Mouse (Mus musculus) intestine, embryonic 15.5 days (tissue): ENCODE measurements at regions not wholly inside any gene's neighbourhood (a gene's known extent, or its start where the extent isn't known, plus 50 kb on each side); places are given as distances from the start of the nearest gene placed in this dataset.
A peak's percentile ranks its signal among the peaks of the same experiment; 100 is the strongest.

Source experiments
- ATAC-seq: fragments of 200-750 bp; cut with Nextera tagmentation; 2 replicates; pipeline ENCODE4 v1.8.0; 2017; ENCODE audit warnings: moderate TSS enrichment, moderate library complexity
- H3K27ac ChIP-seq: fragments of 300-500 bp; sonication (generic); 2 replicates; pipeline ENCODE4 v1.5.1; 2015; ENCODE audit warnings: mild to moderate bottlenecking, inconsistent platforms
- H3K27me3 ChIP-seq: fragments of 300-500 bp; sonication (generic); replicated peaks from 2 replicates; pipeline ENCODE4 v1.6.1; 2015; ENCODE audit warnings: inconsistent platforms
- H3K36me3 ChIP-seq: fragments of 300-500 bp; sonication (generic); 2 replicates; pipeline ENCODE4 v1.6.1; 2015; ENCODE audit warnings: inconsistent platforms
- H3K4me1 ChIP-seq: fragments of 300-500 bp; sonication (generic); replicated peaks from 2 replicates; pipeline ENCODE4 v1.6.1; 2015; ENCODE audit warnings: inconsistent platforms
- H3K4me2 ChIP-seq: fragments of 300-500 bp; sonication (generic); replicated peaks from 2 replicates; pipeline ENCODE4 v1.6.1; 2015; ENCODE audit warnings: mild to moderate bottlenecking, inconsistent platforms
- H3K4me3 ChIP-seq: fragments of 300-500 bp; sonication (generic); replicated peaks from 2 replicates; pipeline ENCODE4 v1.5.1; 2015; ENCODE audit warnings: inconsistent platforms
- H3K9ac ChIP-seq: fragments of 300-500 bp; sonication (generic); 2 replicates; pipeline ENCODE4 v1.6.1; 2015; ENCODE audit warnings: inconsistent platforms
- H3K9me3 ChIP-seq: fragments of 300-500 bp; sonication (generic); 2 replicates; pipeline ENCODE4 v1.6.1; 2016; ENCODE audit warnings: inconsistent platforms
- WGBS: fragments of 180-500 bp; shearing (Covaris S2); methylation state at CpG from one replicate; pipeline ENCODE4 v1.1.7; 2015; 5-methylcytosine and 5-hydroxymethylcytosine counted together

DNA sequence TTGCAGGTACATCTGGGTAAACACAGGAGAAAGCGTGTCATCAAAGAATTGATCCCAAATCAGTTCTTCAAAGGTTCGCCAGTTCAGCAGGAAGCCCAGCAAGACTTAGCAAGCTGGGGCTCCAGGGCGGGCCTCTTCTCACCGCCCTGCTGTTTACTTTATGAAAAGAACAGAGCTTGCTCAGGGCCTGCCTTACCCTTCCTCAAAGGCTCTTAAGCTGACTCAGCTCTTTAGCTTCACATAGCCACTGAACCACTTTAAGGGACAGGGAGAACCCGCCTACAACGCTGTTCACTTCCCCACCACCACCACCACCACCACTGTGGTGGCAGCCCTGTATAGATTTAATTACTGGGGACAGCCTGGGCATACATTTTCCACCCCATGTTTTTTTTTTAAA, 148.5 kb downstream of the Clic5 start:
- Histone ChIP-seq H3K4me1 (no peaks in the 10 kb centered on the region), H3K27me3 (no peaks in the 10 kb centered on the region), H3K4me3 (no peak overlapping the region), H3K36me3 (no peaks in the 10 kb centered on the region), H3K9me3 (no peaks in the 10 kb centered on the region), H3K4me2 (no peak overlapping the region), H3K27ac (no peak overlapping the region), H3K9ac (no peak overlapping the region)
- peak; percentile 47 for ATAC-seq
- 20% methylated on average over 6 of the region's 6 CpGs for WGBS

GRCm38 (mm10) chr17:44337253-44337652, 148.9 kb downstream of the Clic5 start:
- no peak overlapping the region for H3K27ac ChIP-seq
- H3K4me2 ChIP-seq = no peak overlapping the region
- no peak overlapping the region for H3K9ac ChIP-seq
- no peak overlapping the region for H3K4me3 ChIP-seq
- ATAC-seq = no peak
- 91% methylated on average over 5 of the region's 5 CpGs for WGBS
- H3K9me3 ChIP-seq = no peaks in the 10 kb centered on the region
- H3K27me3 ChIP-seq = no peaks in the 10 kb centered on the region
- H3K4me1 ChIP-seq = no peaks in the 10 kb centered on the region
- no peaks in the 10 kb centered on the region for H3K36me3 ChIP-seq

DNA sequence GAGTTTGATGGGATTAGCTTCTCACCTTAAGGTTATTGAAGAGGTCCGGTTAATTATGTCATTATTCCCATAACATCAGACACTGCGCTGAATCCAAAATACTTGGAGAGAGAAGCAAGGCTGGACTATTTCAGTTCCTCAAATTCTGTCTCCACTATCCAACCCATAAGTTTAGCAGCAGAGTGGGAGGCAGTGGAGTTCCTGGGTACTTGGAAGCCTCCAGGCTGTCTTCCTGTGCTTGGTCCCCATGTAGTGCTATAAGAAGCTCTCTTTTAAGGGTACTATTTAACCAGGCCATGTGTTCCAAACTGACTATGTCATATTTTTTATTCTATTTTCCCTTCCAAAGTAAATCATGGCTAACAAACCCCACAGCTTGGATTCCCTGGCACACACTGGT, 156.2 kb downstream of the Clic5 start:
- Histone ChIP-seq H3K36me3 (no peaks in the 10 kb centered on the region), H3K9ac (no peak overlapping the region), H3K4me1 (no peaks in the 10 kb centered on the region), H3K27ac (no peak overlapping the region), H3K4me2 (no peak overlapping the region), H3K27me3 (no peaks in the 10 kb centered on the region), H3K4me3 (no peak overlapping the region), H3K9me3 (no peaks in the 10 kb centered on the region)
- 94% methylated on average over 2 of the region's 2 CpGs for WGBS
- ATAC-seq = no peak

- no peak overlapping the region for H3K9ac ChIP-seq
- no peaks in the 10 kb centered on the region for H3K9me3 ChIP-seq
- H3K4me1 ChIP-seq = no peaks in the 10 kb centered on the region
- H3K4me2 ChIP-seq = no peak overlapping the region
- H3K4me3 ChIP-seq = no peak overlapping the region
- ATAC-seq = no peak
- no peaks in the 10 kb centered on the region for H3K36me3 ChIP-seq
- no peaks in the 10 kb centered on the region for H3K27me3 ChIP-seq
- WGBS = 80% methylated on average over 2 of the region's 2 CpGs
- no peak overlapping the region for H3K27ac ChIP-seq
These were observed 157.0 kb downstream of the Clic5 start for GRCm38 (mm10) chr17:44345374-44345773.

- Histone ChIP-seq H3K9ac (no peak overlapping the region), H3K4me2 (peak overlapping the region; percentile 47), H3K36me3 (no peaks in the 10 kb centered on the region), H3K4me1 (no peaks in the 10 kb centered on the region), H3K4me3 (no peak overlapping the region), H3K9me3 (no peaks in the 10 kb centered on the region), H3K27me3 (no peaks in the 10 kb centered on the region), H3K27ac (no peak overlapping the region)
- peak; percentile 95 for ATAC-seq
- 33% methylated on average over 20 of the region's 20 CpGs for WGBS
These were observed 162.0 kb downstream of the Clic5 start for GRCm38 (mm10) chr17:44350201-44350948.

DNA sequence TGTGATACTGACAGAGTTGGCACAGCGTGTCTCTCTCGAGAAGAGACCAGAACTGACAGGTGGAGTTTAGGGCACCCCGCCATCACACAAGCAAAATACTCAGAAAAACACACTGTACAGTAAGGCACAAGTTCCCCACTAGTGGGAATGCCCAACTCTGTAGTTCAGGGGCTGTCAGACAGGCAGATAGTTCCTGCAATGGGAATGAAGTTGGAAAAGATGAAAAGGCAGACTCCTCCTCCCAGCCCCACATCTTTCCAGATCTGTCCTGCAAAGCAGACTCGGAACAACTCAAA, 162.5 kb downstream of the Clic5 start:
- no peak; the same call in 1 of the 2 replicates for ATAC-seq

GRCm38 (mm10) chr17:44351499-44352117, 163.2 kb downstream of the Clic5 start:
- H3K4me2 ChIP-seq = no peak overlapping the region
- H3K27ac ChIP-seq = no peak overlapping the region
- ATAC-seq = no peak
- no peaks in the 10 kb centered on the region for H3K27me3 ChIP-seq
- no peaks in the 10 kb centered on the region for H3K4me1 ChIP-seq
- no peak overlapping the region for H3K4me3 ChIP-seq
- WGBS = 76% methylated on average over 13 of the region's 13 CpGs
- H3K36me3 ChIP-seq = no peaks in the 10 kb centered on the region
- H3K9me3 ChIP-seq = no peaks in the 10 kb centered on the region
- no peak overlapping the region for H3K9ac ChIP-seq

More for the DNA sequence above, 162.5 kb downstream of the Clic5 start:
- Histone ChIP-seq H3K4me2 (no peak overlapping the region; the same call in 1 of the 2 replicates), H3K4me1 (no peaks in the 10 kb centered on the region), H3K27me3 (no peaks in the 10 kb centered on the region), H3K9me3 (no peaks in the 10 kb centered on the region), H3K36me3 (no peaks in the 10 kb centered on the region), H3K9ac (no peak overlapping the region), H3K4me3 (no peak overlapping the region), H3K27ac (no peak overlapping the region)
- 74% methylated on average over 4 of the region's 4 CpGs for WGBS

- no peaks in the 10 kb centered on the region for H3K9me3 ChIP-seq
- no peak overlapping the region for H3K4me3 ChIP-seq
- 91% methylated on average over 13 of the region's 13 CpGs for WGBS
- no peak overlapping the region for H3K27ac ChIP-seq
- H3K4me1 ChIP-seq = no peaks in the 10 kb centered on the region
- no peak for ATAC-seq
- H3K4me2 ChIP-seq = no peak overlapping the region
- H3K9ac ChIP-seq = no peak overlapping the region
- H3K27me3 ChIP-seq = no peaks in the 10 kb centered on the region
- H3K36me3 ChIP-seq = no peaks in the 10 kb centered on the region
These were observed 163.8 kb downstream of the Clic5 start for GRCm38 (mm10) chr17:44352142-44352541.

DNA sequence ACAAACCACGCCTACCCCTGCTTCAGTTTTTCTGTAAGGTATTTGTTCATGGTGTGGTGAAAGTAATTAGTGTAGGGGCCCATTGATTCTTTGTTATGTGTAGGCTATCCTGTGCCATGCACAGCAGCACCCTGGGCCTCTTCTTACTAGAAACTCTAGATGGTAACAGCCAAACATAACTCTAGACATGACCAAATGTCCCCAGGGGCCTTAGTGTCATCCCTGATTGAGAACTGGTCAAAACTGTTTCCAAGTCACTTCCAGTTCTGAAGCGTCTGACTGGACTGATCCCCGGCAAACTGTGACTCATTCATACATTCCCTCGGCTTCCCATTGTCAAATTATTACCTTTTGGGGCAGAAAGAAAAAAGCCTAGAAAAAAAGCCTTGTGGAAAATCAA, 174.7 kb downstream of the Clic5 start:
- Histone ChIP-seq H3K4me1 (no peaks in the 10 kb centered on the region), H3K9ac (no peak overlapping the region), H3K27me3 (no peaks in the 10 kb centered on the region), H3K4me2 (no peak overlapping the region), H3K9me3 (no peaks in the 10 kb centered on the region), H3K27ac (no peak overlapping the region), H3K36me3 (no peaks in the 10 kb centered on the region), H3K4me3 (no peak overlapping the region)
- WGBS = 89% methylated on average over 4 of the region's 4 CpGs
- ATAC-seq = no peak

GRCm38 (mm10) chr17:44364494-44364893, 176.1 kb downstream of the Clic5 start:
- Histone ChIP-seq H3K4me1 (no peaks in the 10 kb centered on the region), H3K36me3 (no peaks in the 10 kb centered on the region), H3K4me2 (no peak overlapping the region), H3K27ac (no peak overlapping the region), H3K9me3 (no peaks in the 10 kb centered on the region), H3K27me3 (no peaks in the 10 kb centered on the region), H3K9ac (no peak overlapping the region), H3K4me3 (no peak overlapping the region)
- ATAC-seq = no peak
- WGBS = 94% methylated on average over 6 of the region's 6 CpGs

- Histone ChIP-seq H3K27ac (no peak overlapping the region), H3K27me3 (no peaks in the 10 kb centered on the region), H3K9me3 (no peaks in the 10 kb centered on the region), H3K36me3 (no peaks in the 10 kb centered on the region), H3K4me2 (no peak overlapping the region), H3K4me3 (no peak overlapping the region), H3K4me1 (no peaks in the 10 kb centered on the region), H3K9ac (no peak overlapping the region)
- 45% methylated on average over 8 of the region's 8 CpGs for WGBS
- ATAC-seq = no peak
These were observed 178.1 kb downstream of the Clic5 start for GRCm38 (mm10) chr17:44366438-44366837.

GRCm38 (mm10) chr17:44367561-44367960, 179.2 kb downstream of the Clic5 start:
- no peaks in the 10 kb centered on the region for H3K9me3 ChIP-seq
- no peak overlapping the region for H3K27ac ChIP-seq
- no peaks in the 10 kb centered on the region for H3K36me3 ChIP-seq
- no peak overlapping the region for H3K4me2 ChIP-seq
- H3K4me3 ChIP-seq = no peak overlapping the region
- no peaks in the 10 kb centered on the region for H3K27me3 ChIP-seq
- H3K4me1 ChIP-seq = no peaks in the 10 kb centered on the region
- no peak for ATAC-seq
- 35% methylated on average over 5 of the region's 5 CpGs for WGBS
- no peak overlapping the region for H3K9ac ChIP-seq

GRCm38 (mm10) chr17:44370966-44371465, 182.6 kb downstream of the Clic5 start:
- no peaks in the 10 kb centered on the region for H3K4me1 ChIP-seq
- H3K36me3 ChIP-seq = no peaks in the 10 kb centered on the region
- H3K4me2 ChIP-seq = no peak overlapping the region
- ATAC-seq = no peak
- no peaks in the 10 kb centered on the region for H3K9me3 ChIP-seq
- no peak overlapping the region for H3K4me3 ChIP-seq
- 71% methylated on average over 3 of the region's 3 CpGs for WGBS
- no peaks in the 10 kb centered on the region for H3K27me3 ChIP-seq
- no peak overlapping the region for H3K27ac ChIP-seq
- H3K9ac ChIP-seq = no peak overlapping the region
